In genomic region chr9:48783292-48783691, GRCm38 (mm10) we compare ENCODE assay signal across 18 mouse cellular contexts. TPM values are rescaled to one million over a fixed set of nuclear protein-coding genes. Genes with fewer than 3 reads are reported as not detected.
DNase-seq lines count a peak whose midpoint lies in the region; ATAC-seq and TF ChIP-seq lines count a peak whose summit lies in the region.
"Had no signal": no experiment of that assay in that cellular context is flagged by ENCODE, and none has a peak within 500 bp of the region (broad histone marks: within the 10 kb centered on the region; RNA-seq: fewer than 3 reads in every experiment).

No protein-coding gene starts in this region.

- peaks cover 56% of the 10 kb centered on the region for H3K4me1 ChIP-seq in forebrain, embryonic 10.5 days
- H3K4me1 ChIP-seq in forebrain, embryonic 13.5 days, result peaks cover 19% of the 10 kb centered on the region; the same call in 1 of the 2 replicates
- peaks cover 32% of the 10 kb centered on the region for H3K4me1 ChIP-seq in embryonic facial prominence, embryonic 10.5 days

- TF ChIP-seq CTCF in layer of hippocampus, adult 2 months (conservative IDR thresholded peaks at IDR 0.05), result no peak

- H3K4me3 ChIP-seq in forebrain, embryonic 10.5 days, result no peak overlapping the region
- no peak overlapping the region for H3K4me3 ChIP-seq in forebrain, embryonic 13.5 days
- no peak overlapping the region for H3K4me3 ChIP-seq in layer of hippocampus, adult 2 months
- H3K4me3 ChIP-seq in embryonic facial prominence, embryonic 10.5 days, result no peak overlapping the region
- H3K4me3 ChIP-seq: forebrain, embryonic 15.5 days; limb, embryonic 10.5 days; liver, embryonic 12.5 days; neural tube, embryonic 13.5 days had no signal

- intact Hi-C loops in heart, postnatal 25 days (cut with DNase I), result no loop called here

- no peaks in the 10 kb centered on the region for H3K9me3 ChIP-seq in forebrain, embryonic 10.5 days
- H3K9me3 ChIP-seq in forebrain, embryonic 13.5 days (replicated peaks), result no peaks in the 10 kb centered on the region
- H3K9me3 ChIP-seq in embryonic facial prominence, embryonic 10.5 days, result no peaks in the 10 kb centered on the region
- H3K9me3 ChIP-seq: forebrain, embryonic 15.5 days; limb, embryonic 10.5 days; liver, embryonic 12.5 days; neural tube, embryonic 13.5 days had no signal

- DNase-seq in forebrain, embryonic 10.5 days (ENCODE audit: extremely low spot score, low spot score), result no peak
- no peak for DNase-seq in layer of hippocampus, adult 2 months (ENCODE audit: low spot score in 2 of 2)
- no peak for DNase-seq in layer of hippocampus, postnatal 10 days (ENCODE audit: low spot score in 2 of 2)
- no peak for DNase-seq in embryonic facial prominence, embryonic 10.5 days (ENCODE audit: low spot score)
- peak; percentile 25 for DNase-seq in heart, postnatal 25 days (ENCODE audit: low spot score)
- no peak for DNase-seq in cerebellum, postnatal 25 days
- DNase-seq in layer of hippocampus, adult 18-20 months (ENCODE audit: low spot score in 2 of 2), result no peak
- DNase-seq: adrenal gland, postnatal 14 days; cerebellum, adult 2 months; right cerebral cortex, postnatal 25 days had no signal

- no peaks in the 10 kb centered on the region for H3K27me3 ChIP-seq in forebrain, embryonic 10.5 days (ENCODE audit: poor library complexity, severe bottlenecking)
- H3K27me3 ChIP-seq in forebrain, embryonic 13.5 days, result no peaks in the 10 kb centered on the region
- H3K27me3 ChIP-seq in embryonic facial prominence, embryonic 10.5 days (replicated peaks; ENCODE audit: low read depth, poor library complexity, severe bottlenecking), result no peaks in the 10 kb centered on the region
- H3K27me3 ChIP-seq: forebrain, embryonic 15.5 days; neural tube, embryonic 13.5 days had no signal

- WGBS in forebrain, embryonic 10.5 days, result 53% methylated on average over 4 of the region's 4 CpGs
- WGBS in forebrain, embryonic 13.5 days, result 68% methylated on average over 4 of the region's 4 CpGs
- WGBS in embryonic facial prominence, embryonic 10.5 days, result 69% methylated on average over 4 of the region's 4 CpGs

- H3K36me3 ChIP-seq in forebrain, embryonic 10.5 days (replicated peaks), result 0 out of 2 replicates have a peak, but pooled peaks cover 2% of the 10 kb centered on the region
- no peaks in the 10 kb centered on the region for H3K36me3 ChIP-seq in forebrain, embryonic 13.5 days (ENCODE audit: poor library complexity, severe bottlenecking)
- no peaks in the 10 kb centered on the region for H3K36me3 ChIP-seq in embryonic facial prominence, embryonic 10.5 days (replicated peaks)
- H3K36me3 ChIP-seq: forebrain, embryonic 15.5 days; limb, embryonic 10.5 days; liver, embryonic 12.5 days; neural tube, embryonic 13.5 days had no signal

- no peak for ATAC-seq in forebrain, embryonic 13.5 days
- ATAC-seq: forebrain, embryonic 15.5 days; inflammation-experienced regulatory T-cells, adult 6 months; liver, embryonic 12.5 days had no signal

- H3K27ac ChIP-seq in forebrain, embryonic 10.5 days, result peak overlapping the region; percentile 62; the same call in 1 of the 2 replicates
- H3K27ac ChIP-seq in forebrain, embryonic 13.5 days, result no peak overlapping the region
- peak overlapping the region; percentile 28 for H3K27ac ChIP-seq in layer of hippocampus, adult 2 months
- H3K27ac ChIP-seq in embryonic facial prominence, embryonic 10.5 days (replicated peaks), result peak overlapping the region; percentile 40; the same call in 1 of the 2 replicates
- H3K27ac ChIP-seq: forebrain, embryonic 15.5 days; kidney, postnatal 0 days; limb, embryonic 10.5 days; liver, embryonic 12.5 days; macrophage; neural tube, embryonic 13.5 days had no signal

- no peak overlapping the region for H3K4me2 ChIP-seq in forebrain, embryonic 13.5 days
- H3K4me2 ChIP-seq: forebrain, embryonic 15.5 days; liver, embryonic 12.5 days; neural tube, embryonic 13.5 days had no signal

- no peak overlapping the region for H3K9ac ChIP-seq in forebrain, embryonic 13.5 days
- H3K9ac ChIP-seq: forebrain, embryonic 15.5 days; liver, embryonic 12.5 days; neural tube, embryonic 13.5 days had no signal

RNA-seq across cellular contexts. Expression of gene Zbtb16, which starts 52.7 kb away (rescaled TPM):
- 27.0 and 29.1 TPM in 2 replicates for polyA plus RNA-seq in forebrain, embryonic 10.5 days (2016; fragmentation: Nextera tagmentation; extraction: Ambion mirVana)
- 3.2 and 3.4 TPM in 2 replicates for polyA plus RNA-seq in forebrain, embryonic 13.5 days (2015; fragmentation: Nextera tagmentation; extraction: Ambion mirVana)
- 100 to 1,000 TPM; 143 to 149 TPM for total RNA-seq in layer of hippocampus, adult 2 months (2021)
- 10 to 100 TPM; 58.2 to 66.3 TPM for total RNA-seq in layer of hippocampus, postnatal 10 days (2021)
- polyA plus RNA-seq in embryonic facial prominence, embryonic 10.5 days (2016; fragmentation: Nextera tagmentation; extraction: Ambion mirVana), result 15.8 and 21.0 TPM in 2 replicates
- total RNA-seq in heart, postnatal 25 days (2021), result 100 to 1,000 TPM; 132 to 167 TPM
- total RNA-seq in layer of hippocampus, adult 18-20 months (2021), result 100 to 1,000 TPM; 142 to 156 TPM
- polyA plus RNA-seq: inflammation-experienced regulatory T-cells, adult 6 months had no signal
